In the genomic region with DNA sequence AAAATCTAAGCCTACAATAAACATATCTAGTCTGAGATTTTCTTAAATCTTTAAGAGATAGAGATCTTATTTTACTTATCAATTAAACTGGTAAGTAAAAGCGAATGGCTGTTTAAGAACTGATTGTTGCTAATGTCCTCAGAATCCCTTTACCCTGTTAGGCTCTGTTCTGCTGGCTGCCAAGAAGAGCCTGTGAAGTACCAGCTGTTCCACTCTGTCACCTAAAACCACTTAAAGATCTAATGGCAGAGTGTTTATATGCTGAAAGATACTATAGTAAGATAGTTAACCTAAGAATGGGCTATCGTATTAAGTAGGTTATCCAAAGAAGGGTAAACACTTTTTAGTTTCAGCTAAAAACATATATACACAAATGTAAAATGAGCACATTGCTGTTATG, we compare ENCODE assay signal across 16 mouse cellular contexts.
"Had no signal": no experiment of that assay in that cellular context is flagged by ENCODE, and none has a peak within 500 bp of the region (broad histone marks: within the 10 kb centered on the region; RNA-seq: fewer than 3 reads in every experiment).

No protein-coding gene starts in this region.

- H3K9me3 ChIP-seq: neural tube, embryonic 13.5 days; neural tube, embryonic 15.5 days; stomach, embryonic 15.5 days had no signal

- H3K27me3 ChIP-seq: neural tube, embryonic 13.5 days; neural tube, embryonic 15.5 days; stomach, embryonic 15.5 days had no signal

- DNase-seq: retina, postnatal 1 day; right cerebral cortex, adult 18-20 months; right cerebral cortex, postnatal 14 days; right cerebral cortex, postnatal 25 days; right cerebral cortex, postnatal 4 days; spleen, adult 18-20 months; thymus, adult 18-20 months; thymus, adult 2 months; thymus, postnatal 14 days; thymus, postnatal 25 days; thymus, postnatal 36 days; thymus, postnatal 4 days had no signal

- H3K4me3 ChIP-seq: neural tube, embryonic 13.5 days; neural tube, embryonic 15.5 days; stomach, embryonic 15.5 days had no signal

- H3K36me3 ChIP-seq: neural tube, embryonic 13.5 days; neural tube, embryonic 15.5 days; stomach, embryonic 15.5 days had no signal

- H3K4me2 ChIP-seq: neural tube, embryonic 13.5 days; neural tube, embryonic 15.5 days; stomach, embryonic 15.5 days had no signal

- H3K4me1 ChIP-seq: stomach, embryonic 15.5 days had no signal

- H3K27ac ChIP-seq: neural tube, embryonic 13.5 days; neural tube, embryonic 15.5 days; stomach, embryonic 15.5 days; stomach, postnatal 0 days had no signal
